Mouse (Mus musculus): Measurements from ENCODE around the gene Kiz. TPM values are rescaled to one million over a fixed set of nuclear protein-coding genes. Genes with fewer than 3 reads are reported as not detected.

The Kiz gene
- polyA plus RNA-seq, 1 experiment from 2014 or later, result 23.1 TPM

GRCm38 (mm10) chr2:147014101-147014886 lies 158.6 kb downstream of the Kiz start:
- WGBS, result 29% methylated on average over 15 of the region's 15 CpGs
- Histone ChIP-seq H3K9ac (ENCODE audit: low read depth, low read length) (peak overlapping the region; percentile 91), H3K4me2 (ENCODE audit: low read length) (peak overlapping the region; percentile 83), H3K27ac (ENCODE audit: low read depth, low read length) (no peak overlapping the region; the same call in 1 of the 2 replicates), H3K27me3 (replicated peaks; ENCODE audit: control insufficient read depth, insufficient read depth, low read length) (no peaks in the 10 kb centered on the region), H3K4me1 (ENCODE audit: control insufficient read depth, insufficient read depth, low read depth, low read length) (peaks cover 19% of the 10 kb centered on the region), H3K9me3 (ENCODE audit: control insufficient read depth, low read length) (no peaks in the 10 kb centered on the region), H3K4me3 (ENCODE audit: low read length) (peak overlapping the region; percentile 86), H3K36me3 (ENCODE audit: control insufficient read depth, insufficient read depth, low read length) (no peaks in the 10 kb centered on the region)
- ATAC-seq, result no peak

Other genes with a start within 250 kb of the Kiz start
- gene Xrn2, start 157.1 kb downstream of the Kiz start, polyA plus RNA-seq (2015; fragmentation: Nextera tagmentation; extraction: Ambion mirVana), result 58.5 and 67.4 TPM in 2 replicates
- not detected in 2 replicates for gene Nkx2-4, start 229.6 kb downstream of the Kiz start, polyA plus RNA-seq (2015; fragmentation: Nextera tagmentation; extraction: Ambion mirVana)

All from hindbrain, embryonic 16.5 days (tissue).